18 mouse cellular contexts compared by ENCODE assay signal in the genomic region with DNA sequence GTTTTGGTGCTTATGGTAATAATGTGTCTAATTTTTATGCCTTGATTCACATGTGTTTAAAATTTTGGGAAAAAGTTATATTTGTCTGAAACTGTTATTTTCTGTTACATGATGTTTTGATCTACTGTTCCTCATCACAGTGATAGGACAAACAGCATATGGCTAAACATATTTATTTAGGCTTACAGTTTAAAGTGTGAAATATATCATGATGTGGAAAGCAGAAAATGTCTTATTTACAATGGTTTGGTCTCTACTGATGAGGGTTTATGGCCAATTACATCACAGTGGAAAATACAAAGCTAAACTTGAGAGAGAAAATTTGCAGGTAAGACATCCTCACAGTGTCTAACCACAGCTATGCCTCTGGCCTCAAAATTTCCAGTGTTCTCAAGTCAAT.
"Had no signal": no experiment of that assay in that cellular context is flagged by ENCODE, and none has a peak within 500 bp of the region (broad histone marks: within the 10 kb centered on the region; RNA-seq: fewer than 3 reads in every experiment).

No protein-coding gene starts in this region.

- H3K9ac ChIP-seq: liver, postnatal 0 days; lung, embryonic 15.5 days; midbrain, embryonic 12.5 days; neural tube, embryonic 12.5 days; stomach, embryonic 15.5 days had no signal

- ATAC-seq: liver, postnatal 0 days; lung, postnatal 0 days; midbrain, embryonic 16.5 days had no signal

- H3K4me2 ChIP-seq: lung, embryonic 15.5 days; midbrain, embryonic 12.5 days; neural tube, embryonic 12.5 days; stomach, embryonic 15.5 days had no signal

- H3K27me3 ChIP-seq: lung, embryonic 15.5 days; megakaryocyte, embryonic 14.5 days; midbrain, embryonic 12.5 days; neural tube, embryonic 12.5 days; stomach, embryonic 15.5 days had no signal

- H3K36me3 ChIP-seq: lung, embryonic 15.5 days; midbrain, embryonic 12.5 days; neural tube, embryonic 12.5 days; stomach, embryonic 15.5 days had no signal

- H3K4me3 ChIP-seq: lung, embryonic 15.5 days; megakaryocyte, embryonic 14.5 days; midbrain, embryonic 12.5 days; neural tube, embryonic 12.5 days; stomach, embryonic 15.5 days had no signal

- DNase-seq: liver, postnatal 0 days; lung, adult 2 months; lung, postnatal 14 days; lung, postnatal 36 days; midbrain, embryonic 14.5 days; right cerebral cortex, postnatal 14 days; thymus, adult 2 months; thymus, postnatal 25 days; thymus, postnatal 4 days had no signal

- H3K9me3 ChIP-seq: lung, embryonic 15.5 days; megakaryocyte, embryonic 14.5 days; midbrain, embryonic 12.5 days; neural tube, embryonic 12.5 days; stomach, embryonic 15.5 days had no signal

- H3K27ac ChIP-seq: lung, embryonic 15.5 days; macrophage; midbrain, embryonic 12.5 days; neural tube, embryonic 12.5 days; stomach, embryonic 15.5 days; stomach, postnatal 0 days had no signal

- H3K4me1 ChIP-seq: lung, embryonic 15.5 days; megakaryocyte, embryonic 14.5 days; midbrain, embryonic 12.5 days; neural tube, embryonic 12.5 days; stomach, embryonic 15.5 days had no signal
